15 mouse cellular contexts compared by ENCODE assay signal in genomic region chr12:36078101-36078899, GRCm38 (mm10).
"Had no signal": no experiment of that assay in that cellular context is flagged by ENCODE, and none has a peak within 500 bp of the region (broad histone marks: within the 10 kb centered on the region; RNA-seq: fewer than 3 reads in every experiment).

No protein-coding gene starts in this region.

- H3K4me1 ChIP-seq: limb, embryonic 12.5 days; liver, embryonic 13.5 days; lung, embryonic 15.5 days; midbrain, embryonic 13.5 days; neural tube, embryonic 12.5 days had no signal

- H3K27me3 ChIP-seq: limb, embryonic 12.5 days; liver, embryonic 13.5 days; lung, embryonic 15.5 days; midbrain, embryonic 13.5 days; neural tube, embryonic 12.5 days had no signal

- H3K9ac ChIP-seq: limb, embryonic 12.5 days; liver, embryonic 13.5 days; liver, postnatal 0 days; lung, embryonic 15.5 days; midbrain, embryonic 13.5 days; neural tube, embryonic 12.5 days had no signal

- H3K4me3 ChIP-seq: layer of hippocampus, adult 2 months; limb, embryonic 12.5 days; liver, embryonic 13.5 days; lung, embryonic 15.5 days; midbrain, embryonic 13.5 days; myocyte; neural tube, embryonic 12.5 days had no signal

- ATAC-seq: intestine, postnatal 0 days; liver, postnatal 0 days; midbrain, embryonic 13.5 days had no signal

- DNase-seq: kidney, adult 8-10 months; kidney, postnatal 36 days; liver; liver, embryonic 13.5 days; liver, postnatal 0 days; lung, postnatal 14 days; retina, postnatal 1 day had no signal

- H3K4me2 ChIP-seq: limb, embryonic 12.5 days; liver, embryonic 13.5 days; lung, embryonic 15.5 days; midbrain, embryonic 13.5 days; neural tube, embryonic 12.5 days had no signal

- H3K9me3 ChIP-seq: limb, embryonic 12.5 days; liver, embryonic 13.5 days; lung, embryonic 15.5 days; midbrain, embryonic 13.5 days; neural tube, embryonic 12.5 days had no signal

- H3K27ac ChIP-seq: layer of hippocampus, adult 2 months; limb, embryonic 12.5 days; liver, embryonic 13.5 days; lung, embryonic 15.5 days; macrophage; midbrain, embryonic 13.5 days; neural tube, embryonic 12.5 days had no signal

- H3K36me3 ChIP-seq: limb, embryonic 12.5 days; liver, embryonic 13.5 days; lung, embryonic 15.5 days; midbrain, embryonic 13.5 days; neural tube, embryonic 12.5 days had no signal
